Mouse (Mus musculus) ES-Bruce4 (cell line): ENCODE results near the gene Hist2h3b. TPM values are rescaled to one million over a fixed set of nuclear protein-coding genes. Genes with fewer than 3 reads are reported as not detected.
"Not testable (repeated sequence)": the region's sequence is repeated elsewhere in the genome, so short reads cannot be mapped to it uniquely, and the experiment has no call there.

Experiments
- H3K27ac ChIP-seq: 2 replicates; pipeline ENCODE4 v1.5.1; 2012; ENCODE audit warnings: low read length, inconsistent platforms; ENCODE audit not compliant: insufficient read depth
- H3K27me3 ChIP-seq: 2 replicates; pipeline ENCODE4 v1.6.1; 2012; ENCODE audit warnings: mild to moderate bottlenecking, low read length, inconsistent platforms; ENCODE audit not compliant: control insufficient read depth, poor library complexity, insufficient read depth, severe bottlenecking
- H3K36me3 ChIP-seq: 2 replicates; pipeline ENCODE4 v1.6.1; 2012; ENCODE audit warnings: inconsistent platforms, mild to moderate bottlenecking, low read length, moderate library complexity; ENCODE audit not compliant: control insufficient read depth, poor library complexity, insufficient read depth, severe bottlenecking
- H3K4me1 ChIP-seq: one replicate; pipeline ENCODE4 v1.8.1; 2011; ENCODE audit warnings: low read length; ENCODE audit not compliant: control insufficient read depth, insufficient read depth
- H3K4me3 ChIP-seq: 2 replicates; pipeline ENCODE4 v1.5.1; 2011; ENCODE audit warnings: low read depth, mild to moderate bottlenecking, low read length
- H3K9ac ChIP-seq: 2 replicates; pipeline ENCODE4 v1.6.1; 2012; ENCODE audit warnings: low read depth, mild to moderate bottlenecking, inconsistent platforms; ENCODE audit not compliant: poor library complexity, severe bottlenecking
- H3K9me3 ChIP-seq: replicated peaks from 2 replicates; pipeline ENCODE4 v1.6.1; 2012; ENCODE audit warnings: mild to moderate bottlenecking, low read length, inconsistent platforms; ENCODE audit not compliant: control insufficient read depth, poor library complexity, insufficient read depth, severe bottlenecking
- CTCF ChIP-seq: IDR thresholded peaks from one replicate; pipeline ENCODE4 v1.8.1; 2011; ENCODE audit warnings: low read depth, low read length
- EP300 ChIP-seq: IDR thresholded peaks from 2 replicates; pipeline ENCODE4 v1.6.1; 2011; ENCODE audit warnings: low read depth, low read length; ENCODE audit not compliant: insufficient read depth
- POLR2A ChIP-seq: IDR thresholded peaks from one replicate; pipeline ENCODE4 v1.8.1; 2011; ENCODE audit warnings: low read length; ENCODE audit not compliant: insufficient read depth
- polyA plus RNA-seq: library from polyadenylated mRNA; stranded (reverse); fragments of >200 nt; gene quantifications from 2 replicates; pipeline ENCODE4 v1.2.4, GENCODE M21; 2011; ENCODE audit warnings: low read depth; ENCODE audit not compliant: missing spikeins, insufficient read depth, insufficient read length

The Hist2h3b gene
- polyA plus RNA-seq, 1 experiment, result 11.1 TPM

- H3K27ac ChIP-seq, result peak overlapping the region; percentile 96
- H3K9ac ChIP-seq, result peak overlapping the region; percentile 100
- H3K4me1 ChIP-seq, result no peaks in the 10 kb centered on the region
- peak overlapping the region; percentile 93 for H3K4me3 ChIP-seq
- no peak for TF ChIP-seq CTCF
- TF ChIP-seq POLR2A, result peak; percentile 61
- H3K36me3 ChIP-seq, result peaks cover 2% of the 10 kb centered on the region; the same call in 1 of the 2 replicates
- no peaks in the 10 kb centered on the region for H3K27me3 ChIP-seq
- no peaks in the 10 kb centered on the region for H3K9me3 ChIP-seq
These were observed 30.4 kb upstream of the Hist2h3b start for GRCm38 (mm10) chr3:96237904-96238511.

DNA sequence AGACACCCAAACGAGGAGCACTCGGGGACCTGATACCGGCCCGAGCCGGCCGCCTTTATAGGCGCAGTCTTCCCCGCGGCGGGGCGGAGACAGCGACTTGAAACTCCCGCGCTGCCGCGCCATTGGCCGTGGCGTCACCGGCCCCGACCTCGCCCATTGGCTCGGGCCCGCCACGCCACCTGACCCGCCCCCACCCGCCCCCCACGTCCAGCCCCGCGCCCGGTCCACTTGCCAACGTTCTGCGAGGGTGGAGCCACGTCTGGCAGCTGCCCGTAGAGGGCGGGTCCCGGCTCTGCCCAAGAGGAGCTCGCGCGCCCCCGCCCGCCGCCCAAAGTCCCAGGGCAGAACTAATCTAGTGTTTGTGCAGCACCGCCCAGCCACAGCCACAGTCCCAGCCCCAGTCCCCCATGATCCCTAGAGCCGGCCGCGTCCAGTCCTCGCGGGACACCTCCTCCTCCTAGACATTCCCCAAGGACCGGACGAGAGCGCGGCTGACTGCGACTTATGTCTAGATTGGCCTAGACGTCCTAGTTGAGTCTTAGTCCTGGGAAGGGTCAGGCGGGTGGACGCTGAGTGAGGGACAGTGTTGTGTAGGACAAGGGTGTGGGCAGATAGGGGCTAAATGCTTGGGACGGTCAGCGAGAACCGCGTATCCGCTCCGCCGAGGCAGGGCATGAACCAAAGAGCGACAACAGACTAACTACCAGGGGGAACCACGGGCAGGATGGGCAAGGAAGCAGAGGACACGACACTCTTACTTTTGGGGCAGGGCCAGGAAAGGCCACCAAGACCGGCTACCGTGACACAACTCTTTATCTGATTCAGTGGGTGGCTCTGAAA lies 29.3 kb upstream of the Hist2h3b start, which contains the start of gene Hist2h3c2:
TSS of gene Hist2h3c2 (minus strand) at position 174 of the 840 bp plus-strand sequence.
- H3K27ac ChIP-seq, result peak within 1 kb of the TSS; percentile 96
- H3K36me3 ChIP-seq, H3K4me1 ChIP-seq, H3K9me3 ChIP-seq, H3K27me3 ChIP-seq: not testable (repeated sequence)
- H3K4me3 ChIP-seq, result peak within 1 kb of the TSS; percentile 93
- H3K9ac ChIP-seq, result peak within 1 kb of the TSS; percentile 100

DNA sequence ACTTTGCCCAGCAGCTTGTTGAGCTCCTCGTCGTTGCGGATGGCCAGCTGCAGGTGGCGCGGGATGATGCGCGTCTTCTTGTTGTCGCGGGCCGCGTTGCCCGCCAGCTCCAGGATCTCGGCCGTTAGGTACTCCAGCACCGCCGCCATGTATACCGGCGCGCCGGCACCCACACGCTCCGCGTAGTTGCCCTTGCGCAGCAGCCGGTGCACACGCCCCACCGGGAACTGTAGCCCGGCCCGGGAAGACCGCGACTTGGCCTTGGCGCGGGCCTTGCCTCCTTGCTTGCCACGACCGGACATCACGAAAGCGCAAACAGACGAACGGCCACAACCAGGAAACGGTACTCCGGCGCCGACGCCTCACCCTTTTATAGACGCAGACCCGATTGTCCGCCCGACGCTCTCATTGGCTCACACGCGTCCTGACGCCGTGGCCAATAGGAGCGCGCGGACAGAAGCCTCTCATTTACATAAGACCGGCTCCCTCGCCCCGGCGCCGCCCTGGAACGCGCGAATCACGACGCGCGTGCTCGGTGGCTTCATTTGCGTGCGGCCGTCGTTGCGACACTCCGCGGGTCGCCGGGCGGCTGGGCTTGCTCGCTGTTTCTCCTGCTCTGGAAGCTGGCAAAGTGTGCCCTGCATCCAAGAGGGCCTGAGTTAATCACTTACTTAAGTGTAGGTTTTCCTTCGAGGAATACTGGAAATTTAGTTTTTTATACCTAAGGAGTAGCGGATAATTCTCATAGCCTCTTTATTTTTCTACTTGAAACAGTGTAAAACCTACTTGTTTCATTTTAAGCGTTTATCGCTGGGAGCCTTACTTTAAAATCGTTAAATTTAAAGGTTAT lies 28.3 kb upstream of the Hist2h3b start, which contains the start of gene Hist2h2aa2:
TSS of gene Hist2h2aa2 (minus strand) at position 328 of the 850 bp plus-strand sequence.
- H3K27me3 ChIP-seq, H3K9me3 ChIP-seq, H3K36me3 ChIP-seq, H3K4me1 ChIP-seq: not testable (repeated sequence)
- Histone ChIP-seq H3K4me3 (peak within 1 kb of the TSS; percentile 85), H3K27ac (peak within 1 kb of the TSS; percentile 89), H3K9ac (peak within 1 kb of the TSS; percentile 94)

GRCm38 (mm10) chr3:96240799-96241197 lies 27.7 kb upstream of the Hist2h3b start:
- Histone ChIP-seq H3K4me3 (peak overlapping the region; percentile 35), H3K4me1 (no peaks in the 10 kb centered on the region), H3K9ac (peak overlapping the region; percentile 94), H3K27me3 (no peaks in the 10 kb centered on the region), H3K9me3 (no peaks in the 10 kb centered on the region), H3K36me3 (peaks cover 2% of the 10 kb centered on the region; the same call in 1 of the 2 replicates), H3K27ac (0 out of 2 replicates have a peak overlapping the region, but pooled peaks have one; percentile 67)
- TF ChIP-seq POLR2A, result no peak

GRCm38 (mm10) chr3:96243921-96244572 lies 24.4 kb upstream of the Hist2h3b start:
- TF ChIP-seq EP300 (no peak), POLR2A (no peak)
- no peaks in the 10 kb centered on the region for H3K4me1 ChIP-seq
- peak overlapping the region; percentile 70 for H3K9ac ChIP-seq
- no peaks in the 10 kb centered on the region for H3K9me3 ChIP-seq
- peak overlapping the region; percentile 8 for H3K27ac ChIP-seq
- H3K36me3 ChIP-seq, result peaks cover 7% of the 10 kb centered on the region; the same call in 1 of the 2 replicates
- H3K4me3 ChIP-seq, result peak overlapping the region; percentile 99
- no peaks in the 10 kb centered on the region for H3K27me3 ChIP-seq

DNA sequence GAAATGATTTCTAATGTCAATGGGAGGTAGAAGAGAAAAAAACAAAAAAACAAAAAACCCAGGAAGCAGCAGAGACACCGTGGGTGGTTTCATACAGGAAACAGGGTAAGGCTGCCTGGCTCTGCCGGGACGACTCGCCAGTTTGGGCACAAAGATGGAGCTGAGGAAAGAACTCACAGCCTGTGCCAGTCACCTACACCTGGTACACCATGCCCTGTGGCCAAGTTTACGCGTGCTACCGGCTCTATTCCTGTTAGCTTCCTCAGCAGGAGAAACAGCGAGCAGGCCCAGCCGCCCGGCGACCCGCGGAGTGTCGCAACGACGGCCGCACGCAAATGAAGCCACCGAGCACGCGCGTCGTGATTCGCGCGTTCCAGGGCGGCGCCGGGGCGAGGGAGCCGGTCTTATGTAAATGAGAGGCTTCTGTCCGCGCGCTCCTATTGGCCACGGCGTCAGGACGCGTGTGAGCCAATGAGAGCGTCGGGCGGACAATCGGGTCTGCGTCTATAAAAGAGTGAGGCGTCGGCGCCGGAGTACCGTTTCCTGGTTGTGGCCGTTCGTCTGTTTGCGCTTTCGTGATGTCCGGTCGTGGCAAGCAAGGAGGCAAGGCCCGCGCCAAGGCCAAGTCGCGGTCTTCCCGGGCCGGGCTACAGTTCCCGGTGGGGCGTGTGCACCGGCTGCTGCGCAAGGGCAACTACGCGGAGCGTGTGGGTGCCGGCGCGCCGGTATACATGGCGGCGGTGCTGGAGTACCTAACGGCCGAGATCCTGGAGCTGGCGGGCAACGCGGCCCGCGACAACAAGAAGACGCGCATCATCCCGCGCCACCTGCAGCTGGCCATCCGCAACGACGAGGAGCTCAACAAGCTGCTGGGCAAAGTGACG lies 23.2 kb upstream of the Hist2h3b start, which contains the start of gene Hist2h2aa1:
TSS of gene Hist2h2aa1 (plus strand) at position 495 of the 884 bp plus-strand sequence.
- H3K36me3 ChIP-seq, H3K27me3 ChIP-seq, H3K4me1 ChIP-seq, H3K9me3 ChIP-seq: not testable (repeated sequence)
- H3K4me3 ChIP-seq, result peak within 1 kb of the TSS; percentile 99
- peak within 1 kb of the TSS; percentile 92 for H3K27ac ChIP-seq
- H3K9ac ChIP-seq, result peak within 1 kb of the TSS; percentile 70

DNA sequence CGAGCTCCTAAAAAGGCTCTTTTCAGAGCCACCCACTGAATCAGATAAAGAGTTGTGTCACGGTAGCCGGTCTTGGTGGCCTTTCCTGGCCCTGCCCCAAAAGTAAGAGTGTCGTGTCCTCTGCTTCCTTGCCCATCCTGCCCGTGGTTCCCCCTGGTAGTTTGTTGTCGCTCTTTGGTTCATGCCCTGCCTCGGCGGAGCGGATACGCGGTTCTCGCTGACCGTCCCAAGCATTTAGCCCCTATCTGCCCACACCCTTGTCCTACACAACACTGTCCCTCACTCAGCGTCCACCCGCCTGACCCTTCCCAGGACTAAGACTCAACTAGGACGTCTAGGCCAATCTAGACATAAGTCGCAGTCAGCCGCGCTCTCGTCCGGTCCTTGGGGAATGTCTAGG lies 22.4 kb upstream of the Hist2h3b start:
- H3K9me3 ChIP-seq, H3K4me1 ChIP-seq, H3K27me3 ChIP-seq, H3K36me3 ChIP-seq: not testable (repeated sequence)
- Histone ChIP-seq H3K27ac (peak overlapping the region; percentile 85), H3K4me3 (peak overlapping the region; percentile 77), H3K9ac (peak overlapping the region; percentile 66; the same call in 1 of the 2 replicates)

GRCm38 (mm10) chr3:96246427-96246856 lies 22.0 kb upstream of the Hist2h3b start, which contains the start of gene Hist2h3c1:
Gene Hist2h3c1 (plus strand): TSS chr3:96246685.
- peak within 1 kb of the TSS; percentile 87 for H3K4me3 ChIP-seq
- H3K4me1 ChIP-seq, H3K9me3 ChIP-seq, H3K36me3 ChIP-seq, H3K27me3 ChIP-seq: not testable (repeated sequence)
- H3K27ac ChIP-seq, result peak within 1 kb of the TSS; percentile 88
- peak within 1 kb of the TSS; percentile 99 for H3K9ac ChIP-seq
